Mouse (Mus musculus) left cerebral cortex, postnatal 4 days (tissue): ENCODE data around the gene Mas1. TPM values are rescaled to one million over a fixed set of nuclear protein-coding genes. Genes with fewer than 3 reads are reported as not detected.
A peak's percentile ranks its signal among the peaks of the same experiment; 100 is the strongest.
"Not testable (repeated sequence)": the region's sequence is repeated elsewhere in the genome, so short reads cannot be mapped to it uniquely, and the experiment has no call there.

ENCODE experiments used
- DNase-seq: peaks from one replicate; pipeline ENCODE4 v3.0.0-alpha.2; 2022
- intact Hi-C: fragments of 180-260 bp; cut with DNase I; formaldehyde crosslinking; loops from one replicate; pipeline ENCODE4 v1.15.1; 2025
- total RNA-seq, 2 experiments: library from RNA; stranded (reverse); gene quantifications; 2 replicates each; pipeline ENCODE4 v1.2.3; 2021

Mas1 gene
- total RNA-seq: 1 to 10 TPM; 3.4 to 9.2 TPM

GRCm38 (mm10) chr17:12868043-12868442 is at the start of gene Mas1:
Gene Mas1, minus strand, starts transcription at chr17:12868143.
- DNase-seq: no peak
- intact Hi-C loops: no loop called here

- DNase-seq: no peak
- intact Hi-C loops: no loop called here
Measured at GRCm38 (mm10) chr17:12916588-12917380, 48.8 kb upstream of the Mas1 start.

- DNase-seq: peak; percentile 99
- intact Hi-C loops: no loop called here
Measured at GRCm38 (mm10) chr17:12915881-12916583, 48.1 kb upstream of the Mas1 start, which contains the start of gene Mrpl18. Gene Mrpl18, minus strand, starts transcription at chr17:12916345.

- no peak for DNase-seq
Measured at GRCm38 (mm10) chr17:12915488-12915880, 47.5 kb upstream of the Mas1 start, which contains the start of gene Tcp1. Gene Tcp1, plus strand, starts transcription at chr17:12915701.

GRCm38 (mm10) chr17:12910391-12910790 is 42.4 kb upstream of the Mas1 start:
- intact Hi-C loops: no loop called here
- DNase-seq: no peak

More at GRCm38 (mm10) chr17:12915488-12915880, 47.5 kb upstream of the Mas1 start, which contains the start of gene Tcp1:
- intact Hi-C loops: no loop called here

- DNase-seq: no peak
- intact Hi-C loops: no loop called here
Measured at GRCm38 (mm10) chr17:12909361-12910280, 41.7 kb upstream of the Mas1 start, which contains the start of gene Pnldc1. Gene Pnldc1, minus strand, starts transcription at chr17:12910230.

- no peak for DNase-seq
Measured at GRCm38 (mm10) chr17:12906436-12906835, 38.5 kb upstream of the Mas1 start.

GRCm38 (mm10) chr17:12905810-12906209 is 37.9 kb upstream of the Mas1 start:
- no peak for DNase-seq
- intact Hi-C loops: no loop called here

More at GRCm38 (mm10) chr17:12906436-12906835, 38.5 kb upstream of the Mas1 start:
- intact Hi-C loops: no loop called here

GRCm38 (mm10) chr17:12904349-12904748 is 36.4 kb upstream of the Mas1 start:
- intact Hi-C loops: no loop called here
- no peak for DNase-seq

GRCm38 (mm10) chr17:12903372-12904333 is 35.7 kb upstream of the Mas1 start:
- intact Hi-C loops: no loop called here
- no peak for DNase-seq

GRCm38 (mm10) chr17:12902291-12902690 is 34.3 kb upstream of the Mas1 start:
- intact Hi-C loops: no loop called here
- no peak for DNase-seq

- DNase-seq, intact Hi-C loops: not testable (repeated sequence)
Measured at GRCm38 (mm10) chr17:12898607-12899006, 30.7 kb upstream of the Mas1 start.

GRCm38 (mm10) chr17:12897674-12898073 is 29.7 kb upstream of the Mas1 start:
- intact Hi-C loops: no loop called here

GRCm38 (mm10) chr17:12892033-12892432 is 24.1 kb upstream of the Mas1 start:
- intact Hi-C loops: no loop called here
- DNase-seq: no peak

More at GRCm38 (mm10) chr17:12897674-12898073, 29.7 kb upstream of the Mas1 start:
- DNase-seq: no peak

GRCm38 (mm10) chr17:12891054-12891453 is 23.1 kb upstream of the Mas1 start:
- peak; percentile 36 for DNase-seq
- intact Hi-C loops: no loop called here

- intact Hi-C loops: no loop called here
- DNase-seq: peak; percentile 18
Measured at GRCm38 (mm10) chr17:12887021-12887775, 19.3 kb upstream of the Mas1 start.

- DNase-seq: no peak
- intact Hi-C loops: no loop called here
Measured at GRCm38 (mm10) chr17:12886620-12887019, 18.7 kb upstream of the Mas1 start.

GRCm38 (mm10) chr17:12881216-12881615 is 13.3 kb upstream of the Mas1 start:
- intact Hi-C loops: no loop called here
- no peak for DNase-seq

GRCm38 (mm10) chr17:12880178-12880577 is 12.2 kb upstream of the Mas1 start:
- intact Hi-C loops: no loop called here
- peak; percentile 74 for DNase-seq
